9 mouse cellular contexts compared by ENCODE assay signal in the genomic region with DNA sequence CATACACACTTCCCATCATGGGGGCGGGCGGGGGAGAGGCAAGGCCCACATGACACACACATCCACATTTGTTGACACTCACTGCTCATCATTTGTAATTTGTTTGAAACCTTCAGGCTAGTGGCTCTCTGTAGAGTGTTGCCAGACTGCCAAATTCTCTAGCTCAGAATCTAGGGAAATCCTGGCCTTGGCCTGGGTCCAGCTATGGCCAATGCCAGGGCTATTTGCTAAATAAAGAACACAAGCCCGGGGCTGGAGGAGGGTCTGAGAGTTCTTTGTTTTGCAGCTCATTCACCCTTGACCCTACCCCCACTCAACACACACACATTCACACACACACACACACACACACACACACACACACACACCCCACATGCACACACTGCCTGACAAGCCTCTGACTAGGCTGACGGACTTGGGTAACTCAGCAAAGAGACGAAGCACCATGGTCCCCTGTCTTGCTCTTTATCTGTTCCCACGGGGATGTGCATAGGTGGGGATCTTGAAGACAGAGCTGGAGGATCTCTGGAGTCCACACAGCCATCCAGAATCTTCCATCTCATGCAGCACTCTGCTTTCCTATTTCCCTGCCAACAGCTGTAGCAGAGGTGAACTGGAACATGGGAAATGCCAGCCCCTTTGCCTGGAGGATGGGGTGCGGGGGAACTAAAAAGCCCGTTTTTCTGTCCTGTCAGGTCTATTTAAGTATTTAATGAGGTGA.
DNase-seq lines count a peak whose midpoint lies in the region; ATAC-seq and TF ChIP-seq lines count a peak whose summit lies in the region.
"Had no signal": no experiment of that assay in that cellular context is flagged by ENCODE, and none has a peak within 500 bp of the region (broad histone marks: within the 10 kb centered on the region; RNA-seq: fewer than 3 reads in every experiment).

No protein-coding gene starts in this region.

- peak; percentile 95 for DNase-seq in liver, adult 2 months (ENCODE audit: extremely low read depth, low read depth, low spot score)
- peak; percentile 79 for DNase-seq in embryonic facial prominence, embryonic 14.5 days (ENCODE audit: low spot score)
- DNase-seq in heart, adult 8-10 months (ENCODE audit: low spot score) = peak; percentile 72
- DNase-seq in kidney, postnatal 14 days = peak; percentile 78
- peak; percentile 55 for DNase-seq in right cerebral cortex, adult 18-20 months
- no peak for DNase-seq in c-Kit-positive CD71-positive TER-119-positive erythroid progenitor cells, embryonic 14.5 days (ENCODE audit: low spot score)

- no peaks in the 10 kb centered on the region for H3K27me3 ChIP-seq in liver, adult 2 months (ENCODE audit: control insufficient read depth, insufficient read depth, low read length)
- no peaks in the 10 kb centered on the region for H3K27me3 ChIP-seq in liver, embryonic 12.5 days (replicated peaks)
- H3K27me3 ChIP-seq in embryonic facial prominence, embryonic 14.5 days (replicated peaks; ENCODE audit: control insufficient read depth, insufficient read depth, low read length) = no peaks in the 10 kb centered on the region
- no peaks in the 10 kb centered on the region for H3K27me3 ChIP-seq in liver, embryonic 16.5 days (ENCODE audit: control insufficient read depth, insufficient read depth, low read depth, low read length)
- H3K27me3 ChIP-seq: CH12.LX had no signal

- H3K9ac ChIP-seq in liver, adult 2 months (ENCODE audit: low read depth, low read length) = peak overlapping the region; percentile 9; the same call in 1 of the 2 replicates
- no peak overlapping the region for H3K9ac ChIP-seq in liver, embryonic 12.5 days
- H3K9ac ChIP-seq in embryonic facial prominence, embryonic 14.5 days (ENCODE audit: low read depth, low read length) = no peak overlapping the region
- no peak overlapping the region for H3K9ac ChIP-seq in liver, embryonic 16.5 days (ENCODE audit: low read depth, low read length)

- no peak overlapping the region for H3K4me3 ChIP-seq in liver, adult 2 months (ENCODE audit: insufficient read depth, low read depth, low read length)
- no peak overlapping the region for H3K4me3 ChIP-seq in liver, embryonic 12.5 days
- H3K4me3 ChIP-seq in embryonic facial prominence, embryonic 14.5 days (ENCODE audit: low read depth, low read length) = no peak overlapping the region
- no peak overlapping the region for H3K4me3 ChIP-seq in liver, embryonic 16.5 days (ENCODE audit: low read depth, low read length)

- H3K79me2 ChIP-seq in liver, adult 2 months (ENCODE audit: control insufficient read depth, insufficient read depth, low read length) = no peaks in the 10 kb centered on the region

- H3K4me1 ChIP-seq in liver, adult 2 months (ENCODE audit: control insufficient read depth, insufficient read depth, low read length) = peaks cover 21% of the 10 kb centered on the region
- H3K4me1 ChIP-seq in liver, embryonic 12.5 days = 0 out of 2 replicates have a peak, but pooled peaks cover 9% of the 10 kb centered on the region
- peaks cover 13% of the 10 kb centered on the region; the same call in 1 of the 2 replicates for H3K4me1 ChIP-seq in embryonic facial prominence, embryonic 14.5 days (ENCODE audit: control insufficient read depth, insufficient read depth, low read length)
- no peaks in the 10 kb centered on the region; the same call in 1 of the 2 replicates for H3K4me1 ChIP-seq in liver, embryonic 16.5 days (ENCODE audit: control insufficient read depth, low read depth, low read length)

- no peak for TF ChIP-seq POLR2A in liver, adult 2 months (IDR thresholded peaks at IDR 0.05; ENCODE audit: extremely low read depth, insufficient read depth, low read length)

- WGBS in liver, adult 2 months = 12% methylated on average over 8 of the region's 8 CpGs
- WGBS in liver, embryonic 12.5 days (ENCODE audit: insufficient replicate concordance) = 57% methylated on average over 8 of the region's 8 CpGs
- 60% methylated on average over 8 of the region's 8 CpGs for WGBS in embryonic facial prominence, embryonic 14.5 days
- 55% methylated on average over 8 of the region's 8 CpGs for WGBS in liver, embryonic 16.5 days (ENCODE audit: insufficient replicate concordance)

- H3K36me3 ChIP-seq in liver, adult 2 months (ENCODE audit: control insufficient read depth, insufficient read depth, low read length) = no peaks in the 10 kb centered on the region
- H3K36me3 ChIP-seq in liver, embryonic 12.5 days = no peaks in the 10 kb centered on the region
- H3K36me3 ChIP-seq in embryonic facial prominence, embryonic 14.5 days (ENCODE audit: control insufficient read depth, insufficient read depth, low read length) = no peaks in the 10 kb centered on the region
- no peaks in the 10 kb centered on the region for H3K36me3 ChIP-seq in liver, embryonic 16.5 days (ENCODE audit: control insufficient read depth, insufficient read depth)

- peak overlapping the region; percentile 88 for H3K27ac ChIP-seq in liver, adult 2 months (replicated peaks; ENCODE audit: insufficient read depth, low read depth, low read length)
- H3K27ac ChIP-seq in liver, embryonic 12.5 days = no peak overlapping the region
- 0 out of 2 replicates have a peak overlapping the region, but pooled peaks have one; percentile 39 for H3K27ac ChIP-seq in embryonic facial prominence, embryonic 14.5 days (replicated peaks; ENCODE audit: low read depth, low read length)
- no peak overlapping the region for H3K27ac ChIP-seq in liver, embryonic 16.5 days (ENCODE audit: low read length)

- H3K4me2 ChIP-seq in liver, embryonic 12.5 days = no peak overlapping the region
- no peak overlapping the region for H3K4me2 ChIP-seq in embryonic facial prominence, embryonic 14.5 days (ENCODE audit: low read depth, low read length)
- H3K4me2 ChIP-seq in liver, embryonic 16.5 days (ENCODE audit: low read depth, low read length) = no peak overlapping the region

- no peak for ATAC-seq in liver, embryonic 12.5 days
- peak; percentile 55 for ATAC-seq in embryonic facial prominence, embryonic 14.5 days (ENCODE audit: low read depth)
- ATAC-seq in liver, embryonic 16.5 days (ENCODE audit: low read depth) = peak; percentile 58

- H3K9me3 ChIP-seq in liver, embryonic 12.5 days (replicated peaks) = no peaks in the 10 kb centered on the region
- H3K9me3 ChIP-seq in embryonic facial prominence, embryonic 14.5 days (ENCODE audit: control insufficient read depth, low read length) = no peaks in the 10 kb centered on the region
- H3K9me3 ChIP-seq in liver, embryonic 16.5 days (replicated peaks; ENCODE audit: control insufficient read depth, low read length) = no peaks in the 10 kb centered on the region

- no peak for TF ChIP-seq CTCF in liver, adult 2 months (IDR thresholded peaks at IDR 0.05; ENCODE audit: low read depth, low read length)

Comparison
In these comparisons a context has a peak if more than half of its experiments do, and no peak if none do; other contexts are left out.
1. H3K27ac ChIP-seq: peak in liver, adult 2 months (single experiment) and embryonic facial prominence, embryonic 14.5 days (single experiment); none in liver, embryonic 12.5 days (single experiment) and liver, embryonic 16.5 days (single experiment).